Mouse (Mus musculus) spleen, adult 2 months (tissue): ENCODE data around the gene Lfng. TPM values are rescaled to one million over a fixed set of nuclear protein-coding genes. Genes with fewer than 3 reads are reported as not detected.

ENCODE experiments used
- DNase-seq, 2 experiments: peaks; one replicate each; pipeline versions ENCODE4 v3.0.0 to v3.0.0-alpha.2; 2012 to 2021; ENCODE audit warnings: low spot score in 2 of 2, low read depth in 1 of 2
- H3K27ac ChIP-seq: fragments of 200-500 bp; 2 replicates; pipeline ENCODE4 v1.5.1; 2012; ENCODE audit warnings: low read length, inconsistent platforms; ENCODE audit not compliant: insufficient read depth
- H3K27me3 ChIP-seq: fragments of 200-500 bp; 2 replicates; pipeline ENCODE4 v1.6.1; 2012; ENCODE audit warnings: mild to moderate bottlenecking, moderate library complexity, low read length, inconsistent platforms; ENCODE audit not compliant: control insufficient read depth, insufficient read depth
- H3K36me3 ChIP-seq: fragments of 200-500 bp; 2 replicates; pipeline ENCODE4 v1.6.1; 2012; ENCODE audit warnings: mild to moderate bottlenecking, low read length, inconsistent platforms; ENCODE audit not compliant: control insufficient read depth, insufficient read depth
- H3K4me1 ChIP-seq: fragments of 200-500 bp; 2 replicates; pipeline ENCODE4 v1.6.1; 2011; ENCODE audit warnings: inconsistent platforms; ENCODE audit not compliant: control insufficient read depth, insufficient read depth, insufficient read length
- H3K4me3 ChIP-seq: fragments of 200-500 bp; 2 replicates; pipeline ENCODE4 v1.5.1; 2011; ENCODE audit warnings: mild to moderate bottlenecking, inconsistent platforms; ENCODE audit not compliant: insufficient read depth, insufficient read length; ENCODE audit errors: extremely low read depth
- CTCF ChIP-seq: fragments of 200-500 bp; IDR thresholded peaks from 2 replicates; pipeline ENCODE4 v1.5.1; 2011; ENCODE audit warnings: mild to moderate bottlenecking, inconsistent platforms; ENCODE audit not compliant: insufficient read depth, insufficient read length, insufficient replicate concordance; ENCODE audit errors: extremely low read depth
- POLR2A ChIP-seq: fragments of 200-500 bp; IDR thresholded peaks from 2 replicates; pipeline ENCODE4 v1.6.1; 2011; ENCODE audit warnings: low read depth, low read length, inconsistent platforms
- WGBS: fragments of 180-500 bp; shearing (Covaris S2); methylation state at CpG from one replicate; pipeline ENCODE4 v1.1.7; 2018; 5-methylcytosine and 5-hydroxymethylcytosine counted together
- polyA plus RNA-seq: library from polyadenylated mRNA; depleted of rRNA; stranded (reverse); fragments of >200 nt; gene quantifications from 2 replicates; pipeline ENCODE4 v1.2.3, GENCODE M21; 2012

Gene Lfng
- polyA plus RNA-seq, 1 experiment = 165 TPM

- DNase-seq = no peak
- TF ChIP-seq POLR2A (no peak), CTCF (no peak)
- H3K4me1 ChIP-seq = peaks cover 6% of the 10 kb centered on the region; the same call in 1 of the 2 replicates
- H3K27ac ChIP-seq = no peak overlapping the region
- H3K27me3 ChIP-seq = no peaks in the 10 kb centered on the region
- H3K36me3 ChIP-seq = no peaks in the 10 kb centered on the region
- H3K4me3 ChIP-seq = no peak overlapping the region
- 91% methylated on average over 16 of the region's 16 CpGs for WGBS
Measured at GRCm38 (mm10) chr5:140589082-140589774, 17.9 kb upstream of the Lfng start.

- Histone ChIP-seq H3K36me3 (no peaks in the 10 kb centered on the region), H3K27ac (peak overlapping the region; percentile 97), H3K4me1 (peaks cover 34% of the 10 kb centered on the region; the same call in 1 of the 2 replicates), H3K4me3 (peak overlapping the region; percentile 51; the same call in 1 of the 2 replicates), H3K27me3 (no peaks in the 10 kb centered on the region)
- TF ChIP-seq POLR2A (no peak), CTCF (no peak)
- no peak for DNase-seq
- WGBS = 66% methylated on average over 5 of the region's 5 CpGs
Measured at GRCm38 (mm10) chr5:140594846-140595245, 12.3 kb upstream of the Lfng start.

- Histone ChIP-seq H3K36me3 (no peaks in the 10 kb centered on the region), H3K4me3 (peak overlapping the region; percentile 51), H3K27ac (peak overlapping the region; percentile 97), H3K4me1 (peaks cover 36% of the 10 kb centered on the region; the same call in 1 of the 2 replicates), H3K27me3 (no peaks in the 10 kb centered on the region)
- peak in 1 of 2 experiments; percentile 47 for DNase-seq
- TF ChIP-seq POLR2A = peak; percentile 2; the same call in 1 of the 2 replicates
- no peak for TF ChIP-seq CTCF
- WGBS = 10% methylated on average over 3 of the region's 3 CpGs
Measured at GRCm38 (mm10) chr5:140596426-140596825, 10.7 kb upstream of the Lfng start.

DNA sequence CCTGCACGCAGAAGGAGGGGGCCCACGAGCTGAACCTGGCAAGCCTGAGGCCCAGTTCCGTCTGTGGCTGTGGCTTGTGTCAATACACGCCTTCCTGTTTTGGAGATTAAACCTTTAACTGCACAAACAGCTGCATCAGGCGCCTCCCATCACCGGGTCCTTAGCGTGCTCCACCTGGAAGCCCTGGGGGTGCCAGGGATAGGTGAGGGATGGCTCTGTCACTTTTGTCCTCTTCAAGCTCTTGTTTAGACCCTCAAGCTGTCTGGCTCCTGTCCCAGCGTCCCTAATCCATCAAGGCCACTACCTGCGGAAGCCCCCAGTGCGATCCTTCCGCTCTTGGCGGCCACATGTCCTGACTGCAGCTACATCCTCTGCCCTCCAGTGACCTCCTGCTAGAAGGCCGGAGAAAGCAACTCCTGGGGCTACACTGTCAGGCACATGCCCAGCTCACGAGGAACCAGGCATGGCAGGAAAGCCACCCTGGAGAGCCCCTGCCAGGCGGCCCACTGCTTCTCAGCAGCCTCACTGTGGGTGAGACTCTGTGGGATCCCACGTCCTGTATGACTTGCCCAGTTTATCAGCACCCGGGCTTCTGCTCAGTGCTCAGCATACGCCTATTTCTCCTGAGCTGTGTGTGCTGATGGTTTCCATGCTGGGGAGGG is 10.1 kb upstream of the Lfng start:
- 9% methylated on average over 18 of the region's 18 CpGs for WGBS
- no peaks in the 10 kb centered on the region for H3K27me3 ChIP-seq
- peak overlapping the region; percentile 36 for H3K4me3 ChIP-seq
- peak overlapping the region; percentile 97 for H3K27ac ChIP-seq
- peaks cover 36% of the 10 kb centered on the region; the same call in 1 of the 2 replicates for H3K4me1 ChIP-seq
- H3K36me3 ChIP-seq = no peaks in the 10 kb centered on the region
- peak; percentile 61 to 75 for DNase-seq
- TF ChIP-seq POLR2A = no peak; the same call in none of the 2 replicates
- TF ChIP-seq CTCF = no peak

- Histone ChIP-seq H3K36me3 (no peaks in the 10 kb centered on the region), H3K4me1 (peaks cover 36% of the 10 kb centered on the region; the same call in 1 of the 2 replicates), H3K27ac (peak overlapping the region; percentile 97), H3K27me3 (no peaks in the 10 kb centered on the region), H3K4me3 (no peak overlapping the region)
- TF ChIP-seq POLR2A = no peak
- TF ChIP-seq CTCF = no peak
- 36% methylated on average over 4 of the region's 4 CpGs for WGBS
- no peak for DNase-seq
Measured at GRCm38 (mm10) chr5:140597787-140598186, 9.3 kb upstream of the Lfng start.

DNA sequence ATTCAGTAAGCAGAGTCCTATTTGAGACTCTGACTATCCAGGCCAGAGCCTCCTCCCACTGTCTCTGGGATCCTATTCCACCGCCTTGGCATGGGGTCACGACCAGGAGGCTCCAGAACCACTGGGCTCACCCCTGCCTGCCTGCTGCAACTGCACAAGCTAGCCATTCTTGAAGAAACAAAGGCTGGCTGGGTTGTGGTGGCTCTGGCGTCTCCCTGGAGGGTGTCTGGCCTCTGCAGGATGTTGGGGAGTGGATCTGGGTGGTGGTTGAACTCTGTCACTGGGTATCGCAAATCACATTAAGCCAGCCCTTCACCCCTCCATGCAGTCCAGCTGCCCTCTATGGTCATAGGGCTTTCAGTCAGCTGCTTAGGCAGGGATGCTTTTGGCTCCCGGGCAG is 7.2 kb upstream of the Lfng start:
- 74% methylated on average over 5 of the region's 5 CpGs for WGBS
- TF ChIP-seq CTCF = no peak
- TF ChIP-seq POLR2A = no peak
- H3K4me1 ChIP-seq = peaks cover 32% of the 10 kb centered on the region; the same call in 1 of the 2 replicates
- H3K27ac ChIP-seq = no peak overlapping the region
- no peak overlapping the region for H3K4me3 ChIP-seq
- no peaks in the 10 kb centered on the region for H3K36me3 ChIP-seq
- H3K27me3 ChIP-seq = no peaks in the 10 kb centered on the region
- no peak for DNase-seq
